Mouse (Mus musculus) frontal cortex, postnatal 10 days (tissue): ENCODE data around the gene Hira.
"Not testable (repeated sequence)": the region's sequence is repeated elsewhere in the genome, so short reads cannot be mapped to it uniquely, and the experiment has no call there.

Experiments used
- DNase-seq, 2 experiments: peaks; one replicate each; pipeline ENCODE4 v3.0.0; 2022; ENCODE audit warnings: low spot score in 2 of 2, mixed read lengths in 1 of 2

Hira gene

GRCm38 (mm10) chr16:18916064-18916463 lies 39.2 kb downstream of the Hira start:
- no peak for DNase-seq

DNA sequence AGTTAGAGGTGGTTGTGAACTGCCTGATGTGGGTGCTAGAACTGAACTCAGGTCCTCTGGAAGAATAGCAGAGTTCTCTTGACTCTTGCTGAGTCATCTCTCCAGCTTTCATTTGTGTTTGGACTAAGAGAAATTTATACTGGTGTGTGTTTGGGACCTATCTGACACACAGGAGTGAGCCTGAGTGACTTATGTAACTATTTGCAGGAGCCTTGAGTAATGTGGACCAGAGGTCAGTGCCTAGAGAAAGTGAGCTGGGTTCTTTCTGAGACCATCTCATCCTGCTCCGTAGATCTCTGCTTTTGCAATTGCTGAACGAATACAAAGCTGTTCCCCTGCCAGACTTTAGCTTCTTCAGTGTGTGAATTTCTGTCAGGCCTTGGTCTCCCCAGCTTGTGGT lies 44.9 kb downstream of the Hira start:
- no peak for DNase-seq

DNA sequence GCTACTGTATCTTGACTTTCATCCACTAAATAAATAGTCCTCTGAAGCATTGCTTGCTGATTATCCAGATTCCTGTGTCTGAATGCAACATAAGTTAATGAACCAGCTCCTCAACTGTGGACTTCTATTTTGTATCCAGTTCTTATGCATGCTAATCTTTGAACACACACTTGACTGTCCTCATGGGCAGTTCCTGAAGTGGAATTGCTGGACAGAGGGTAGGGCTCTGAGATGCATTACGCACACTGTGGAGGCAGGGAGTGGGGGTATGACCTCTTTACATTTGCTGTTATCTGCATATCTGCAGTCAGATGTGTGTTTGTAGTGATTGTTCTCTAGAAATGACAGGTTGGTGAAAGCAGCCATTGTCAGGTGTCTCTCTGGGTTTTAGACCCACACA lies 51.1 kb downstream of the Hira start:
- no peak for DNase-seq

GRCm38 (mm10) chr16:18938321-18939082 lies 61.7 kb downstream of the Hira start:
- DNase-seq = no peak

GRCm38 (mm10) chr16:18943906-18944305 lies 67.1 kb downstream of the Hira start:
- DNase-seq = no peak

DNA sequence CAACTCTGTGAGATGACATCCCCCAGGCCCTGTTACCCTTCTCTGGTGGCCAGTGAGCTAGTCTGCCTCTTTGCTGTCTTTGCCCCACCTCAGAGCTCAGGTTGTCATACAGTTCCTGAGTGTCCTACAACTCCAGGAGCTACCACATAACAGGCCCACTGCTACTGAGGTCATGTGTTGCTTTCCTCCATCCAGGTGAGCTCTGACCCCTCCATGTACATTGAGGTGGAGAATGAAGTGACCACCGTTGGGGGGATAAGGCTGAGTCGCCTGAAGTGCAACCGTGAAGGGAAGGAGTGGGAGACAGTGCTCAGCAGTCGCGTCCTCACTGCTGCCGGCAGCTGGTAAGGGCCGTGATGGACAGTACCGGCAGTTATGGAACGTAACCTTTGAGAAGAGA lies 72.1 kb downstream of the Hira start:
- DNase-seq = no peak

DNA sequence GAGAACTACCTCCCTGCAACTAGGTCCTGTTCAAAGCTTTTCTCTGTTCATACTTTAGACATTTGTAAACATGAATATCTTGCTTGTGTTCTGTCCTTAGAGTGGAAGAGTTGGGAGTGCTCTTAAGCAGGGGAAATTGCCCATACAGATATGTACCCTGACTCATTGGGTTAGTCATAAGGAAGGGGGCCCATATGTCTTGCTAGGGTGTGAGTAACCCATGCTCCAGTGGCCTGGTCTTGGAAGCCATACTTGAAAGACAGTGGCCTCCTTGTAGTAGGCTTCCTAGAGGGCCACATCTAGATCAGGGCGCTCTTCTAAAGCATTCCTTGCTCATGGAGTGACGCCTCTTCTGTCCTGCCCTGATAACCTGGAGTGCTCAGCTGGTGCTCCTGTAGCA lies 73.5 kb downstream of the Hira start:
- no peak for DNase-seq

GRCm38 (mm10) chr16:18952813-18953212 lies 76.0 kb downstream of the Hira start:
- no peak for DNase-seq

DNA sequence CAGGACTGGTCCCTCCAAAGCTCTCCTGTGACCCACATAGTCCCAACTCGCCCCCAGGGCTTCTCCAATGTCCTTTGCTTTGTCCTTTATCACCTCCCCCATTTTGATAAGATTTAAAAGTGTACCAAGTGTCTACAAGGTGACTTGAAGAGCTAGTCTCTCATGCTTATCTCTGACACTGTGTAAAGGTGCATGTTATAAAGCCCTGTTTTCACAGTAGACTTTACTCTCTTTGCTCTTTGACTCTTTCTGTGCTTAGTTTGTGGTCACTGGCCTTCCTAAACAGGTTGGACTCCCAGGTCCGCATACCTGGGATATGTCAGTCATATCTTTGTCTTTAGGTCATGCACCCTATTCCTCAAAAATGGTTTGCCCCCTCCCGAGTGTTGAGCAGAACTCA lies 78.2 kb downstream of the Hira start:
- no peak for DNase-seq

GRCm38 (mm10) chr16:18963486-18963885 lies 86.6 kb downstream of the Hira start:
- no peak for DNase-seq

- DNase-seq = no peak
Observed at GRCm38 (mm10) chr16:18969420-18970128, 92.7 kb downstream of the Hira start.

DNA sequence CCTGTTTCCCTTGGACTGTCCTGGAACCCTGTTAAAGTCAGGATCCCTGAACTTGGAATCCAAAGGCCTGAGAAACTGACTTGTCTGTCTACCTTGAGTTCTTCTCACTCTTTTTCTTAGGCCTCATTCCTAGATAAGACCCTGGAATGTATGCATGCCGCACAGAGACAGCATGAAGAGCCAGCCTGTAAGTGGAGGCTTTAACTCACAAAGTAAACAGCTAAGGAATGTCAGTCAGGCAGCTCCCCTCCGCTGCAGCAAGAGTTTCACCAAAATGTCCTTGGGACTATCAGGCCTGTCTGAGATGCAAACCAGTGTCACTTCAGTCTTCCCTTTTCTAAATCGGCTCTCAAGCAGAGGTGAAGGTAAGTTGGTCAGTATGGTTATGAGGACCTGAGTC lies 94.0 kb downstream of the Hira start:
- no peak for DNase-seq

DNA sequence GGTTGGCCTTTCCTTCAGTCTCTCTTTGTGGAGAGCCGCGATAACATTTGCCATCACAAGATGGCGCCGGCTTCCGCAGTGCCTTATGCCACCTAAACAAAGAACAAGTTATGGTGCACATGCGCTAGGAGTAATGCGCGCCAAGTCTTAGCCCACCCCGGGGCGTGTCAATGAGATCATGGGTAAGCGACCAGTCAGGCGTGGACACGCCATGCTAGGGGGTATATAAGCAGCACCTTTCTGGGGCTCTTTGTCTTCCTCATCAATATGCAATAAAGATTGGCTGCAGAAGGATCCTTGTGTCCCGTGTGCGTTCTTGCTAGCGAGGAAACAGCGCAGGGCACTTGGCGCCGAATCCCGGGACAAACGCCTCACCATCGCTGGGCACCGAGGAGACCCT lies 98.8 kb downstream of the Hira start:
- DNase-seq = not testable (repeated sequence)

DNA sequence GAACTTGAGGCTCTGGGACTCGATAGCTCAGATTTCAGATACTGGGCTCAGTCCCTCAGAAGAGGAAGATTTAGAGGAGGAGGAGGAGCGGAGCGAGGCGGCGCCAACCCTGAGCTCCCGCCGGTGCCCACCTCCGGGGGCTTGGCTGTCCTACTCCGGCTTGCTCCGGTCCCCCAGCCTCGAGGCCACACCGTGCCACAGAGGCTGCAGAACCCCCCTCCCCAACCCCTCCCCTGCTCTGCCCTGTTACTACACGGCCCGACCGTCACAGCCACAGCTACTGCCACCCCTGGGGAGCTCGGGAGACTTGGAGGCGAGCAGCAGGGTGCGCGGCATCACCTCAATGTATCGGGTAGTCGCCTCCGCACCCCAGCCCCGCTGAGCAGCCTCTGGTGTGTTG lies 99.5 kb downstream of the Hira start:
- no peak for DNase-seq

DNA sequence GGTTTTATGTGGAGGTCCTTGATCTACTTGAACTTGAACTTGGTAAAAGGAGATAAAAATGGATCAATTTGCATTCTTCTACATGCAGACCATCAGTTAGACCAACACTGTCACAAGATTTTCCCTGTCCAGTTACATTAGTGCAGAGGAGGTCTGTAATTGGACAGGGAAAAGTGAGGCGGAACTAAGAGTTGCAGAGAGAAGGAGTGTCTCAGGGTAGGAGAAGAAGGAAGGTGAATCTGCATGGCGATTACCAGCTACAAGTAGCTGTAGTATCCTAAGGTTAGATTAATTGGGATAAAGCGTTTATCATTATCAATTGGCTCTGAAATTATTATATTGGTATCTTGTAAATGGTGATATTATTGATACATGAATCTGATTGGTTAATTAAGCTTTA lies 109.5 kb downstream of the Hira start:
- DNase-seq = no peak

GRCm38 (mm10) chr16:18986860-18987259 lies 110.0 kb downstream of the Hira start:
- DNase-seq = no peak

- not testable (repeated sequence) for DNase-seq
Observed at GRCm38 (mm10) chr16:19002610-19003389, 126.0 kb downstream of the Hira start.

- DNase-seq = no peak
Observed at GRCm38 (mm10) chr16:19003757-19004156, 126.9 kb downstream of the Hira start.

GRCm38 (mm10) chr16:19005298-19005697 lies 128.5 kb downstream of the Hira start:
- DNase-seq = no peak

DNA sequence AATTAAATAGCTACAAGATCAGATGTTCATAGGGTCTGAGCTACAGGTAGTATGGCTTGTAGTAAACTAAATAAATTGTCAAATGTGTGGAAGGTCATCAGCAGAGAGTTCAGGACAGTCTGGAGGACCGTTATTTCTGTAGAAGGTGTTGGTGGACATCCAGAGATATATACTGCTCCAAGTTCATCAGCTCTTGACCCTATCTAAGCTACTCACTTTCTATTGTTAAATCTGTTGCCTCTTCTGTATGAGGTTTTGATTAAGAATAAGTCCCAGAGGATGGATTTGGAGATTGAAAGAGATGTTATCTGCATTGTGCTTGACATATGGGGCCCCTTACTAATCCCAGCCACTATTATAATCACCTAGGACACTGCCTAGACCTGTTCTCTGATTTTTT lies 129.9 kb downstream of the Hira start:
- DNase-seq = no peak

GRCm38 (mm10) chr16:19007186-19007591 lies 130.4 kb downstream of the Hira start:
- not testable (repeated sequence) for DNase-seq

- no peak for DNase-seq
Observed at GRCm38 (mm10) chr16:19010710-19011109, 133.9 kb downstream of the Hira start.

GRCm38 (mm10) chr16:19013550-19013949 lies 136.7 kb downstream of the Hira start:
- DNase-seq = no peak
